Mouse (Mus musculus): Measurements from ENCODE around the gene Tmem255a.

- TF ChIP-seq POLR2A (IDR thresholded peaks at IDR 0.05; ENCODE audit: insufficient read length, low read depth) (no peak), POLR2AphosphoS2 (IDR thresholded peaks at IDR 0.05; ENCODE audit: insufficient read length, low read depth) (no peak), MYOD1 (IDR thresholded peaks at IDR 0.05; ENCODE audit: control insufficient read depth in 1 of 3, insufficient read length in 2 of 3, low read depth in 2 of 3) (no peak), USF1 (IDR thresholded peaks at IDR 0.05; ENCODE audit: low read depth) (no peak), REST (IDR thresholded peaks at IDR 0.05; ENCODE audit: insufficient read depth, insufficient read length) (no peak), E2F4 (IDR thresholded peaks at IDR 0.05; ENCODE audit: insufficient read depth) (no peak), MAX (IDR thresholded peaks at IDR 0.05; ENCODE audit: low read depth) (no peak), TCF3 (IDR thresholded peaks at IDR 0.05; ENCODE audit: insufficient read length, low read depth) (no peak), CEBPB (IDR thresholded peaks at IDR 0.05; ENCODE audit: insufficient read depth, poor library complexity, severe bottlenecking) (no peak), MYOG (IDR thresholded peaks at IDR 0.05; ENCODE audit: control insufficient read depth in 1 of 3, insufficient read depth in 1 of 3, insufficient read length in 2 of 3, low read depth in 2 of 3) (no peak), SRF (IDR thresholded peaks at IDR 0.05; ENCODE audit: control insufficient read depth, insufficient read length, low read depth) (no peak), TCF12 (IDR thresholded peaks at IDR 0.05; ENCODE audit: insufficient read depth, poor library complexity, severe bottlenecking) (no peak)
These were observed 34.6 kb downstream of the Tmem255a start for GRCm38 (mm10) chrX:38217676-38217991.

All from myocyte (in vitro differentiated cells).